Mouse (Mus musculus): ENCODE data around the gene Mmp14.

GRCm38 (mm10) chr14:54393794-54394193, 37.6 kb upstream of the Mmp14 start:
- TF ChIP-seq CTCF (IDR thresholded peaks at IDR 0.05; ENCODE audit: control insufficient read depth, insufficient read depth, insufficient read length) (no peak), MAX (IDR thresholded peaks at IDR 0.05) (no peak), CEBPB (IDR thresholded peaks at IDR 0.05; ENCODE audit: low read depth) (no peak), FOSL1 (IDR thresholded peaks at IDR 0.05; ENCODE audit: insufficient read depth, low read length, poor library complexity, severe bottlenecking) (no peak), MYOD1 (IDR thresholded peaks at IDR 0.05; ENCODE audit: control insufficient read depth, insufficient read length, low read depth) (peak; percentile 53)

Data from C2C12 (cell line).